Mouse (Mus musculus) kidney, adult 10 weeks (tissue): ENCODE data around the gene Supt6. TPM values are rescaled to one million over a fixed set of nuclear protein-coding genes. Genes with fewer than 3 reads are reported as not detected.

ENCODE experiments used
- polyA plus RNA-seq: library from polyadenylated mRNA; stranded (reverse); fragments of 350-450 nt; fragmentation: Illumina TruSeq; extraction: RNeasy Lipid Tissue Mini Kit (QIAGEN cat#74804); gene quantifications from one replicate; pipeline ENCODE4 v1.2.3, GENCODE M21; 2014; ENCODE audit warnings: low read depth, low replicate concordance

Gene Supt6
- 12.9 TPM for polyA plus RNA-seq

GRCm38 (mm10) chr11:78245627-78246317 is at the start of gene Supt6, which contains the start of gene Sdf2:
Gene Supt6 (minus strand): TSS chr11:78245987.
Gene Sdf2 (plus strand): TSS chr11:78245746.

GRCm38 (mm10) chr11:78290654-78291053 is 44.9 kb upstream of the Supt6 start, which contains the start of gene BC030499:
Gene BC030499 (plus strand): TSS chr11:78290841.

GRCm38 (mm10) chr11:78261380-78262352 is 15.9 kb upstream of the Supt6 start, which contains the start of gene 2610507B11Rik:
Gene 2610507B11Rik (plus strand): TSS chr11:78261752.

GRCm38 (mm10) chr11:78193113-78193512 is 52.7 kb downstream of the Supt6 start, which contains the start of gene Proca1:
Gene Proca1 (plus strand): TSS chr11:78193392.

GRCm38 (mm10) chr11:78188331-78189233 is 57.2 kb downstream of the Supt6 start, which contains the start of gene Rab34:
Gene Rab34 (plus strand): TSS chr11:78188430.

GRCm38 (mm10) chr11:78182961-78183844 is 62.6 kb downstream of the Supt6 start, which contains the start of gene Rpl23a:
Gene Rpl23a (minus strand): TSS chr11:78183584.

GRCm38 (mm10) chr11:78176402-78176862 is 69.4 kb downstream of the Supt6 start, which contains the start of the genes Nek8 and Tlcd1:
Gene Nek8 (minus strand): TSS chr11:78176675.
Gene Tlcd1 (plus strand): TSS chr11:78176711.

GRCm38 (mm10) chr11:78164924-78165760 is 80.6 kb downstream of the Supt6 start, which contains the start of gene Traf4:
Gene Traf4 (minus strand): TSS chr11:78165589.

Other genes with a start within 250 kb of the Supt6 start
- gene Dhrs13, start 213.7 kb downstream of the Supt6 start, polyA plus RNA-seq = 6.5 TPM
- 6.2 TPM for gene Flot2, start 208.1 kb downstream of the Supt6 start, polyA plus RNA-seq
- gene Eral1, start 165.6 kb downstream of the Supt6 start, polyA plus RNA-seq = 5.8 TPM
- gene Fam222b, start 151.3 kb downstream of the Supt6 start, polyA plus RNA-seq = 6.8 TPM
- 3.2 TPM for gene Traf4, start 80.4 kb downstream of the Supt6 start, polyA plus RNA-seq
- 4.6 TPM for gene Nek8, start 69.3 kb downstream of the Supt6 start, polyA plus RNA-seq
- 48.9 TPM for gene Tlcd1, start 69.3 kb downstream of the Supt6 start, polyA plus RNA-seq
- 600 TPM for gene Rpl23a, start 62.4 kb downstream of the Supt6 start, polyA plus RNA-seq
- gene Rab34, start 57.6 kb downstream of the Supt6 start, polyA plus RNA-seq = 13.5 TPM
- gene Proca1, start 52.6 kb downstream of the Supt6 start, polyA plus RNA-seq = 6.3 TPM
- 39.1 TPM for gene Sdf2, start 241 bp downstream of the Supt6 start, polyA plus RNA-seq
- 96.7 TPM for gene 2610507B11Rik, start 15.8 kb upstream of the Supt6 start, polyA plus RNA-seq
- 0.20 TPM for gene BC030499, start 44.9 kb upstream of the Supt6 start, polyA plus RNA-seq
- 5.3 TPM for gene Spag5, start 55.5 kb upstream of the Supt6 start, polyA plus RNA-seq
- gene Aldoc, start 77.0 kb upstream of the Supt6 start, polyA plus RNA-seq = 13.5 TPM
- 2.7 TPM for gene Pigs, start 82.4 kb upstream of the Supt6 start, polyA plus RNA-seq
- 0.49 TPM for gene Unc119, start 97.5 kb upstream of the Supt6 start, polyA plus RNA-seq
- not detected for gene Foxn1, start 140.6 kb upstream of the Supt6 start, polyA plus RNA-seq
- 7.2 TPM for gene Slc13a2, start 176.2 kb upstream of the Supt6 start, polyA plus RNA-seq
- 1.6 TPM for gene Slc46a1, start 219.7 kb upstream of the Supt6 start, polyA plus RNA-seq